Mouse (Mus musculus) thymus, adult 2 months (tissue): ENCODE results near the gene Nt5c1b. TPM values are rescaled to one million over a fixed set of nuclear protein-coding genes. Genes with fewer than 3 reads are reported as not detected.
A peak's percentile ranks its signal among the peaks of the same experiment; 100 is the strongest.

ENCODE experiments used
- DNase-seq: peaks from one replicate; pipeline ENCODE4 v3.0.0; 2021
- H3K27ac ChIP-seq: fragments of 200-500 bp; 2 replicates; pipeline ENCODE4 v1.5.1; 2012; ENCODE audit warnings: low read length, control low read depth; ENCODE audit not compliant: control insufficient read depth, insufficient read depth
- H3K27me3 ChIP-seq: fragments of 200-500 bp; 2 replicates; pipeline ENCODE4 v1.6.1; 2012; ENCODE audit warnings: mild to moderate bottlenecking, low read length, moderate library complexity, mixed read lengths; ENCODE audit not compliant: control insufficient read depth, insufficient read depth
- H3K36me3 ChIP-seq: fragments of 200-500 bp; 2 replicates; pipeline ENCODE4 v1.6.1; 2012; ENCODE audit warnings: mild to moderate bottlenecking, low read length, moderate library complexity; ENCODE audit not compliant: control insufficient read depth, insufficient read depth
- H3K4me1 ChIP-seq: fragments of 200-500 bp; replicated peaks from 2 replicates; pipeline ENCODE4 v1.6.1; 2012; ENCODE audit warnings: low read length; ENCODE audit not compliant: control insufficient read depth, insufficient read depth
- H3K4me3 ChIP-seq: fragments of 200-500 bp; 2 replicates; pipeline ENCODE4 v1.5.1; 2012; ENCODE audit warnings: mild to moderate bottlenecking, low read length, control low read depth, moderate library complexity; ENCODE audit not compliant: control insufficient read depth, insufficient read depth
- CTCF ChIP-seq: fragments of 200-500 bp; IDR thresholded peaks from 2 replicates; pipeline ENCODE4 v1.5.1; 2012; ENCODE audit warnings: mild to moderate bottlenecking, control low read depth, low read length, moderate library complexity, borderline replicate concordance; ENCODE audit not compliant: control insufficient read depth, poor library complexity, insufficient read depth; ENCODE audit errors: extremely low read depth
- POLR2A ChIP-seq: fragments of 200-500 bp; IDR thresholded peaks from 2 replicates; pipeline ENCODE4 v1.6.1; 2012; ENCODE audit warnings: mild to moderate bottlenecking, low read length, control low read depth, moderate library complexity; ENCODE audit not compliant: control insufficient read depth, poor library complexity, insufficient read depth; ENCODE audit errors: extremely low read depth
- WGBS: fragments of 180-500 bp; shearing (Covaris S2); methylation state at CpG from one replicate; pipeline ENCODE4 v1.1.7; 2018; 5-methylcytosine and 5-hydroxymethylcytosine counted together
- polyA plus RNA-seq: library from polyadenylated mRNA; depleted of rRNA; stranded (reverse); fragments of >200 nt; gene quantifications from 2 replicates; pipeline ENCODE4 v1.2.3, GENCODE M21; 2012

Gene Nt5c1b
- polyA plus RNA-seq, 1 experiment = 0.11 TPM

DNA sequence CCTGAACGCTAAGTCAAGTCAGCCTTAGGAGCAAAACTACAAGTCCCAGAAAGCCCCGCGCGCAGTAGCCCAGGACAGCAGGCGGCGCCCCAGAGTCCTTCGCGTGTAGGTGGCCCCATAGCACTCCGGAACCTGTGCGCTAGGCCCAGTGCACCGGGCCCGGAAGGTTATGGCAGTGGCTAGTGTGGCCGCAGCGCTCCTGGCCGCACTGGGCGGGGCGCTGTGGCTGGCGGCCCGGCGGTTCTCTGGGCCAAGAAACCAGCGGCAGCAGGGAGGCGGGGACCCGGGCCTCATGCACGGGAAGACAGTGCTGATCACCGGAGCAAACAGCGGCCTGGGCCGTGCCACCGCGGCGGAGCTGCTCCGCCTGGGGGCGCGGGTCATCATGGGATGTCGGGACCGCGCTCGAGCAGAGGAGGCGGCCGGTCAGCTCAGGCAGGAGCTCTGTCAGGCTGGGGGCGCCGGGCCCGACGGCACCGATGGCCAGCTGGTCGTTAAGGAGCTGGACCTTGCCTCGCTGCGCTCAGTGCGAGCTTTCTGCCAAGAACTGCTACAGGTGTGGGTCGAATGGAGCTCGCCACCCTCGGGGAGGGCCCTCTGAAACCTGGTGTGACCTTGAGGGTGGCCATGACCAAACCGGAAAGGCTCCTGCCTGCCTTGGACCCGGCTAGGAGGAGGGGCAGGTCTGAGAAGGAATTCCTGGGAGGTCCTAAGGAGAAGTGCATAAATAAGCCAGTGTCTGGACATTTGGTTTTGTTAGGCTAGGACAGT lies 21.1 kb downstream of the Nt5c1b start, which contains the start of gene Rdh14:
Gene Rdh14, plus strand, starts transcription at position 102 of the 771 bp plus-strand sequence.
- WGBS = under 1% methylated on average over 53 of the region's 53 CpGs
- DNase-seq = peak; percentile 96
- Histone ChIP-seq H3K4me3 (peak within 1 kb of the TSS; percentile 86), H3K27me3 (no peaks in the 10 kb centered on the region), H3K27ac (peak within 1 kb of the TSS; percentile 8; the same call in 1 of the 2 replicates), H3K4me1 (no peaks in the 10 kb centered on the region), H3K36me3 (no peaks in the 10 kb centered on the region)
- TF ChIP-seq POLR2A (peak; percentile 86), CTCF (peak; percentile 64; the same call in 1 of the 2 replicates)

DNA sequence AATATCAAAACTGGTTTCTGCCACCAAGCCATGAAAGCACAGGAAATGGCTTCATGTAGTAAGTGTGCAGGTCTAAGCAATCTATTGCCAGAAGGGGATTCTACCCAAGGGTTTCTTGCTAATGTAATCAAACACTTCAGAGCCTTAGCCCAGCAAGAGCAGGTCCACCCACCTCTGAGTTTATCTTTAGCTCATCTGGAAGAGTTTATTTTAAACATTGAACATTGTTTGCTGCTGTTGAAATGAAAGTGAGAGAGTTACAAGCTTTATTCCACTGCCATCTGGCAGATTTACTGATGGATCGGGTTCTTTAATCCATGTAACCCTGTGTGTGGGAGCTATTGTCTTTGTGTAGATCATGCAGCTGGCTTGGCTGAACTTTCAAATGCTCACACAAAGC lies 31.0 kb downstream of the Nt5c1b start:
- H3K4me1 ChIP-seq = no peaks in the 10 kb centered on the region
- H3K36me3 ChIP-seq = no peaks in the 10 kb centered on the region
- H3K27me3 ChIP-seq = no peaks in the 10 kb centered on the region
- 93% methylated on average over 1 of the region's 1 CpGs for WGBS
- no peak overlapping the region for H3K27ac ChIP-seq
- H3K4me3 ChIP-seq = no peak overlapping the region
- TF ChIP-seq CTCF = no peak
- no peak for TF ChIP-seq POLR2A
- DNase-seq = no peak

DNA sequence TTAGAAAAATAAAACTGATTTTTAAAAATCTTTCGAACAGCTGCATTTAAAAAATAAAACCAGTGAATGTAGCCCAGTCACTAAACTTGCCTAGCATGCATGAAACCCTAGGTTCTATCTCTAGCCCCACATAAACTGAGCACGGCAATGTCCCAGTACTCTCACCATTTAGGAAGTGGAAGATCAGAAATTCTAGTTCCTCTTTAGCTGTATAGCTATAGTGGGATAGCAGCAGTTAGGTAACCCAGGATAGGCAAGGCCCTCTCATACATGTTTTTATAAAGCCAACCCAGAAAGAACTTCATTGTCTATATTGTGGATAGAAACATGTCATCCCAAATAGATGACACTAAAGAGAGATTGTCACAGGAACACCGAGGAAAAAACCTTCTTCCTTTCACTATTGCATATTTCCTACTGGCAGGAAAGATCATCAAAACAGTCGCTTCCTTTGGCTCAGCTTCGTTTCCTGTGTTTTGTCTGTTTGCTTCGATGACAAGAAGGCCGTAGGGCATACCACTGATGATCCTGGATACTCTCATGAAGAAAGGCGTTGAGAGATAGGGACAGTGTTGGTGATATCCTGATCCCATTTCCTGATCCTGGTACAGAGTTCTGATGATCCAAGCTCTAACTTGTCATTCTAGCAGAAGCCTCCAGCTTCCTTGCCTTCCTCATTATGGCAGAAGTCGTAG lies 32.8 kb downstream of the Nt5c1b start:
- no peak for DNase-seq
- Histone ChIP-seq H3K36me3 (no peaks in the 10 kb centered on the region), H3K4me1 (no peaks in the 10 kb centered on the region), H3K27ac (no peak overlapping the region), H3K4me3 (no peak overlapping the region), H3K27me3 (no peaks in the 10 kb centered on the region)
- TF ChIP-seq POLR2A = no peak
- TF ChIP-seq CTCF = no peak
- WGBS = 66% methylated on average over 9 of the region's 9 CpGs

DNA sequence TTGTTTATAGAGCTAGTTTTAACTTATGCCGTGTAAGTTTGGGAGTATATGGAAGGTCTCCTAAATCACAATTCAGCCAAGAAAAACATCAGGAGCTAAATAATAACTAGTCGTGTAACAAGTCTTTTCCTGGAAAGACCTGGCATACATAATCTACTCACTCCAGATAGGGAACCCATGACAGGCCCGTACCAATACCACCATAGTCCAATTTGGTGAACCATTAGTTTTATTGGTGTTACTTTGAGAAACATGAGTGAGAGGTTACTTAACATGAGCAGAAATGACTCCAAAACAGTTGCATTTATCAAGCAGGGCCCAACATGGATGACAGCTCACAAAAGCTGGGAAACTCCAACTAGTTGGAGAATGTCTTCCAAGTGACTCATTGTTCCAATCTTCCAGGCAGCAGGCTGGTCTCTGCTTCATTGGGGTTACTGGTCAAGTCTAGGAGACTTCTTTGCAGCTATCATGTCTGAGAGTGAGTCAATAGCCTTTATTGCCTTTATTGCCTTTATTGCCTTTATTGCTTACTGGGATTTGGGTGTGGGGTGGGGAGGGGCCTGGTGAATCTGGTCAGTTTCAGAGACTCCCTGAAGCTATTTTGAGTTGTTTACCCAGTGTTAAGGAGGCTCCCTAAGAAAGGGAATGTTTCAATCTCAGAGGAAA lies 40.9 kb downstream of the Nt5c1b start:
- no peaks in the 10 kb centered on the region for H3K4me1 ChIP-seq
- 93% methylated on average over 3 of the region's 3 CpGs for WGBS
- H3K36me3 ChIP-seq = no peaks in the 10 kb centered on the region
- no peaks in the 10 kb centered on the region for H3K27me3 ChIP-seq
- no peak overlapping the region for H3K27ac ChIP-seq
- no peak for DNase-seq
- TF ChIP-seq CTCF (no peak), POLR2A (no peak)
- H3K4me3 ChIP-seq = no peak overlapping the region

DNA sequence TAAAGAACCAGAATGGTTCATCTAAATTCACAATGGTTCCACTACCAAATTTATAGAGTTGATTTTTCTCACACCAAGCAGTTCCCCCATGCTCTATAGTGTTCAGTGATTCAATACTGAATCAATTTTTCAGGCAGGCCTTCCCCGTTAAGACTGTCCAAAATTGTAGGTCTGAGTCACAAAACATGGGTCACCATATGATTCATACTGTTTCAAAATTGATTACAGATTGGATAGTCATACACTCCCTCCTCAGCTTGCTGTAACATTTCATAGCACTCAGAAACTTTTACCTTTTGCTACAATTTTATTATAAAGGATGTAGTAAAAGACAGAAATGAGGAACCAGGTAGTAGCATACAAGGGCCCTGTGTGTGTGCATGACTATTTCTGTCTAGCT lies 41.7 kb downstream of the Nt5c1b start:
- Histone ChIP-seq H3K27ac (no peak overlapping the region), H3K27me3 (no peaks in the 10 kb centered on the region), H3K4me1 (no peaks in the 10 kb centered on the region), H3K4me3 (no peak overlapping the region), H3K36me3 (no peaks in the 10 kb centered on the region)
- 94% methylated on average over 1 of the region's 1 CpGs for WGBS
- TF ChIP-seq CTCF (no peak), POLR2A (no peak)
- DNase-seq = no peak

DNA sequence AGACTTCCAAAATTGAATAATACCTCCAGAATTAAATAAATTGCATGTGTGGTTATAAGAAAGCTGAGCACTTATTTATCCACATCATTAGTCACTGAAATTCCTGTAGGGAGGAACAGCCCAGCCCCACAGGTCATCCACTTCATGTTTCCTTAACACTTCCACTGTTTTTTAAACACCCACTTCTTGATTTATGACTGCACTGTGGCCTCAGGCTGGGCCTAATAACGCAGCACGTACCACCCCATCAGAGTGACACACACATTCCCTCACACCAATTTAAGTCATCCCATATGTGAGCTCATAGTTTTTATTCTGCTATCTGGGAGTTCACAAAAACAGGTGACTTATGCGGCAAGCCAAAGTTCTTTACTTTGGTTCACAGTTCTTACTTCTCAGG lies 52.6 kb downstream of the Nt5c1b start:
- 74% methylated on average over 3 of the region's 3 CpGs for WGBS
- Histone ChIP-seq H3K27ac (no peak overlapping the region), H3K4me3 (no peak overlapping the region), H3K36me3 (no peaks in the 10 kb centered on the region), H3K4me1 (no peaks in the 10 kb centered on the region), H3K27me3 (no peaks in the 10 kb centered on the region)
- TF ChIP-seq CTCF (no peak), POLR2A (no peak)
- DNase-seq = no peak
